Mouse (Mus musculus): Measurements from ENCODE around the gene Yju2. TPM values are rescaled to one million over a fixed set of nuclear protein-coding genes. Genes with fewer than 3 reads are reported as not detected.
A peak's percentile ranks its signal among the peaks of the same experiment; 100 is the strongest.

The Yju2 gene
- total and polyA plus RNA-seq, 2 experiments = 3.4 to 3.6 TPM

- H3K27ac ChIP-seq (replicated peaks; ENCODE audit: insufficient read depth, low read depth, low read length) = 0 out of 2 replicates have a peak within 1 kb of the TSS, but pooled peaks have one; percentile 4
- no peaks in the 10 kb centered on the region for H3K79me2 ChIP-seq (ENCODE audit: control insufficient read depth, insufficient read depth, low read length)
- no peak for DNase-seq (ENCODE audit: extremely low read depth, low read depth, low spot score)
- no peaks in the 10 kb centered on the region for H3K27me3 ChIP-seq (ENCODE audit: control insufficient read depth, insufficient read depth, low read length)
- WGBS = 76% methylated on average over 6 of the region's 6 CpGs
- 0 out of 2 replicates have a peak, but pooled peaks cover 2% of the 10 kb centered on the region for H3K4me1 ChIP-seq (ENCODE audit: control insufficient read depth, insufficient read depth, low read length)
- TF ChIP-seq POLR2A (IDR thresholded peaks at IDR 0.05; ENCODE audit: extremely low read depth, insufficient read depth, low read length) = no peak
- TF ChIP-seq CTCF (IDR thresholded peaks at IDR 0.05; ENCODE audit: low read depth, low read length) = no peak
- H3K36me3 ChIP-seq (ENCODE audit: control insufficient read depth, insufficient read depth, low read length) = no peaks in the 10 kb centered on the region
- no peak within 1 kb of the TSS for H3K9ac ChIP-seq (ENCODE audit: low read depth, low read length)
- H3K4me3 ChIP-seq (ENCODE audit: insufficient read depth, low read depth, low read length) = no peak within 1 kb of the TSS
These were observed 6.4 kb upstream of the Yju2 start, which contains the start of gene Ebi3 for GRCm38 (mm10) chr17:55952447-55953027. Gene Ebi3, plus strand, starts transcription at chr17:55952640.

- Histone ChIP-seq H3K27ac (replicated peaks; ENCODE audit: insufficient read depth, low read depth, low read length) (no peak overlapping the region), H3K4me3 (ENCODE audit: insufficient read depth, low read depth, low read length) (no peak overlapping the region), H3K9ac (ENCODE audit: low read depth, low read length) (no peak overlapping the region), H3K36me3 (ENCODE audit: control insufficient read depth, insufficient read depth, low read length) (no peaks in the 10 kb centered on the region), H3K4me1 (ENCODE audit: control insufficient read depth, insufficient read depth, low read length) (peaks cover 5% of the 10 kb centered on the region), H3K27me3 (ENCODE audit: control insufficient read depth, insufficient read depth, low read length) (no peaks in the 10 kb centered on the region), H3K79me2 (ENCODE audit: control insufficient read depth, insufficient read depth, low read length) (no peaks in the 10 kb centered on the region)
- no peak for TF ChIP-seq CTCF (IDR thresholded peaks at IDR 0.05; ENCODE audit: low read depth, low read length)
- TF ChIP-seq POLR2A (IDR thresholded peaks at IDR 0.05; ENCODE audit: extremely low read depth, insufficient read depth, low read length) = no peak
- no peak for DNase-seq (ENCODE audit: extremely low read depth, low read depth, low spot score)
- 73% methylated on average over 6 of the region's 6 CpGs for WGBS
These were observed 5.1 kb upstream of the Yju2 start for GRCm38 (mm10) chr17:55953751-55954150.

GRCm38 (mm10) chr17:55954229-55954628 is 4.7 kb upstream of the Yju2 start:
- no peak overlapping the region for H3K4me3 ChIP-seq (ENCODE audit: insufficient read depth, low read depth, low read length)
- TF ChIP-seq CTCF (IDR thresholded peaks at IDR 0.05; ENCODE audit: low read depth, low read length) (no peak), POLR2A (IDR thresholded peaks at IDR 0.05; ENCODE audit: extremely low read depth, insufficient read depth, low read length) (no peak)
- H3K36me3 ChIP-seq (ENCODE audit: control insufficient read depth, insufficient read depth, low read length) = no peaks in the 10 kb centered on the region
- no peak for DNase-seq (ENCODE audit: extremely low read depth, low read depth, low spot score)
- peaks cover 5% of the 10 kb centered on the region for H3K4me1 ChIP-seq (ENCODE audit: control insufficient read depth, insufficient read depth, low read length)
- H3K27me3 ChIP-seq (ENCODE audit: control insufficient read depth, insufficient read depth, low read length) = no peaks in the 10 kb centered on the region
- no peak overlapping the region for H3K9ac ChIP-seq (ENCODE audit: low read depth, low read length)
- H3K27ac ChIP-seq (replicated peaks; ENCODE audit: insufficient read depth, low read depth, low read length) = no peak overlapping the region
- H3K79me2 ChIP-seq (ENCODE audit: control insufficient read depth, insufficient read depth, low read length) = no peaks in the 10 kb centered on the region
- 50% methylated on average over 16 of the region's 16 CpGs for WGBS

- Histone ChIP-seq H3K79me2 (ENCODE audit: control insufficient read depth, insufficient read depth, low read length) (no peaks in the 10 kb centered on the region), H3K36me3 (ENCODE audit: control insufficient read depth, insufficient read depth, low read length) (no peaks in the 10 kb centered on the region), H3K27me3 (ENCODE audit: control insufficient read depth, insufficient read depth, low read length) (no peaks in the 10 kb centered on the region), H3K27ac (replicated peaks; ENCODE audit: insufficient read depth, low read depth, low read length) (no peak overlapping the region), H3K9ac (ENCODE audit: low read depth, low read length) (0 out of 2 replicates have a peak overlapping the region, but pooled peaks have one; percentile 7), H3K4me1 (ENCODE audit: control insufficient read depth, insufficient read depth, low read length) (peaks cover 7% of the 10 kb centered on the region), H3K4me3 (ENCODE audit: insufficient read depth, low read depth, low read length) (peak overlapping the region; percentile 47; the same call in 1 of the 2 replicates)
- TF ChIP-seq POLR2A (IDR thresholded peaks at IDR 0.05; ENCODE audit: extremely low read depth, insufficient read depth, low read length) (no peak), CTCF (IDR thresholded peaks at IDR 0.05; ENCODE audit: low read depth, low read length) (no peak)
- WGBS = 10% methylated on average over 26 of the region's 26 CpGs
- DNase-seq (ENCODE audit: extremely low read depth, low read depth, low spot score) = peak; percentile 44
These were observed 2.8 kb upstream of the Yju2 start for GRCm38 (mm10) chr17:55956129-55956528.

- H3K4me1 ChIP-seq (ENCODE audit: control insufficient read depth, insufficient read depth, low read length) = peaks cover 7% of the 10 kb centered on the region
- no peaks in the 10 kb centered on the region for H3K79me2 ChIP-seq (ENCODE audit: control insufficient read depth, insufficient read depth, low read length)
- no peak overlapping the region for H3K27ac ChIP-seq (replicated peaks; ENCODE audit: insufficient read depth, low read depth, low read length)
- H3K36me3 ChIP-seq (ENCODE audit: control insufficient read depth, insufficient read depth, low read length) = no peaks in the 10 kb centered on the region
- no peak overlapping the region for H3K4me3 ChIP-seq (ENCODE audit: insufficient read depth, low read depth, low read length)
- H3K27me3 ChIP-seq (ENCODE audit: control insufficient read depth, insufficient read depth, low read length) = no peaks in the 10 kb centered on the region
- TF ChIP-seq CTCF (IDR thresholded peaks at IDR 0.05; ENCODE audit: low read depth, low read length) (no peak), POLR2A (IDR thresholded peaks at IDR 0.05; ENCODE audit: extremely low read depth, insufficient read depth, low read length) (no peak)
- DNase-seq (ENCODE audit: extremely low read depth, low read depth, low spot score) = no peak
- 35% methylated on average over 6 of the region's 6 CpGs for WGBS
- H3K9ac ChIP-seq (ENCODE audit: low read depth, low read length) = no peak overlapping the region
These were observed 2.3 kb upstream of the Yju2 start for GRCm38 (mm10) chr17:55956591-55956990.

- 21% methylated on average over 9 of the region's 9 CpGs for WGBS
- TF ChIP-seq CTCF (IDR thresholded peaks at IDR 0.05; ENCODE audit: low read depth, low read length) (peak; percentile 92), POLR2A (IDR thresholded peaks at IDR 0.05; ENCODE audit: extremely low read depth, insufficient read depth, low read length) (no peak)
- no peak overlapping the region for H3K27ac ChIP-seq (replicated peaks; ENCODE audit: insufficient read depth, low read depth, low read length)
- no peaks in the 10 kb centered on the region for H3K27me3 ChIP-seq (ENCODE audit: control insufficient read depth, insufficient read depth, low read length)
- no peak overlapping the region for H3K9ac ChIP-seq (ENCODE audit: low read depth, low read length)
- no peaks in the 10 kb centered on the region for H3K79me2 ChIP-seq (ENCODE audit: control insufficient read depth, insufficient read depth, low read length)
- H3K36me3 ChIP-seq (ENCODE audit: control insufficient read depth, insufficient read depth, low read length) = no peaks in the 10 kb centered on the region
- peak; percentile 44 for DNase-seq (ENCODE audit: extremely low read depth, low read depth, low spot score)
- no peak overlapping the region for H3K4me3 ChIP-seq (ENCODE audit: insufficient read depth, low read depth, low read length)
- peaks cover 7% of the 10 kb centered on the region for H3K4me1 ChIP-seq (ENCODE audit: control insufficient read depth, insufficient read depth, low read length)
These were observed 1.7 kb upstream of the Yju2 start for GRCm38 (mm10) chr17:55957168-55957567.

Data from liver, adult 2 months (tissue).